Mouse (Mus musculus) left cerebral cortex, postnatal 4 days (tissue): ENCODE data around the gene Syn3. TPM values are rescaled to one million over a fixed set of nuclear protein-coding genes. Genes with fewer than 3 reads are reported as not detected.

Source experiments
- DNase-seq: peaks from one replicate; pipeline ENCODE4 v3.0.0-alpha.2; 2022
- intact Hi-C: fragments of 180-260 bp; cut with DNase I; formaldehyde crosslinking; loops from one replicate; pipeline ENCODE4 v1.15.1; 2025
- total RNA-seq, 2 experiments: library from RNA; stranded (reverse); gene quantifications; 2 replicates each; pipeline ENCODE4 v1.2.3; 2021

Syn3 gene
- total RNA-seq, 2 experiments from 2014 or later: 82.2 to 85.4 TPM

- peak; percentile 75 for DNase-seq
- intact Hi-C loops: loop anchor here (10.0 kb wide), 1 partner anchor 331 kb away; no protein-coding TSS in a partner anchor
Observed at GRCm38 (mm10) chr10:86296111-86296510, 202.6 kb downstream of the Syn3 start.

- intact Hi-C loops: loop anchor here (10.0 kb wide), 1 partner anchor 331 kb away; no protein-coding TSS in a partner anchor
- DNase-seq: no peak
Observed at GRCm38 (mm10) chr10:86295454-86296098, 203.1 kb downstream of the Syn3 start.

GRCm38 (mm10) chr10:86294599-86295365 is 203.9 kb downstream of the Syn3 start:
- no peak for DNase-seq
- intact Hi-C loops: loop anchor here (10.0 kb wide), 1 partner anchor 330 kb away; no protein-coding TSS in a partner anchor

GRCm38 (mm10) chr10:86293880-86294279 is 204.8 kb downstream of the Syn3 start:
- intact Hi-C loops: loop anchor here (10.0 kb wide), 1 partner anchor 329 kb away; no protein-coding TSS in a partner anchor

GRCm38 (mm10) chr10:86290109-86290771 is 208.5 kb downstream of the Syn3 start:
- no peak for DNase-seq
- intact Hi-C loops: loop anchor here (10.0 kb wide), 1 partner anchor 325 kb away; no protein-coding TSS in a partner anchor

More at GRCm38 (mm10) chr10:86293880-86294279, 204.8 kb downstream of the Syn3 start:
- DNase-seq: no peak

- DNase-seq: no peak
- intact Hi-C loops: no loop called here
Observed at GRCm38 (mm10) chr10:86286508-86286907, 212.2 kb downstream of the Syn3 start.

- no peak for DNase-seq
- intact Hi-C loops: no loop called here
Observed at GRCm38 (mm10) chr10:86281238-86281637, 217.5 kb downstream of the Syn3 start.

GRCm38 (mm10) chr10:86279579-86280168 is 219.0 kb downstream of the Syn3 start:
- DNase-seq: no peak
- intact Hi-C loops: no loop called here

- intact Hi-C loops: no loop called here
- no peak for DNase-seq
Observed at GRCm38 (mm10) chr10:86278481-86278880, 220.2 kb downstream of the Syn3 start.

- intact Hi-C loops: no loop called here
- no peak for DNase-seq
Observed at GRCm38 (mm10) chr10:86277327-86277726, 221.4 kb downstream of the Syn3 start.

GRCm38 (mm10) chr10:86275585-86275984 is 223.1 kb downstream of the Syn3 start:
- no peak for DNase-seq
- intact Hi-C loops: no loop called here

GRCm38 (mm10) chr10:86273410-86274191 is 225.1 kb downstream of the Syn3 start:
- no peak for DNase-seq
- intact Hi-C loops: no loop called here

- intact Hi-C loops: no loop called here
- no peak for DNase-seq
Observed at GRCm38 (mm10) chr10:86272826-86273225, 225.9 kb downstream of the Syn3 start.

- intact Hi-C loops: no loop called here
- no peak for DNase-seq
Observed at GRCm38 (mm10) chr10:86270254-86270653, 228.4 kb downstream of the Syn3 start.

GRCm38 (mm10) chr10:86264618-86265017 is 234.1 kb downstream of the Syn3 start:
- no peak for DNase-seq

GRCm38 (mm10) chr10:86261725-86262124 is 237.0 kb downstream of the Syn3 start:
- intact Hi-C loops: no loop called here
- no peak for DNase-seq

More at GRCm38 (mm10) chr10:86264618-86265017, 234.1 kb downstream of the Syn3 start:
- intact Hi-C loops: no loop called here

GRCm38 (mm10) chr10:86258992-86259391 is 239.7 kb downstream of the Syn3 start:
- no peak for DNase-seq
- intact Hi-C loops: no loop called here

- intact Hi-C loops: no loop called here
Observed at GRCm38 (mm10) chr10:86258046-86258445, 240.7 kb downstream of the Syn3 start.

GRCm38 (mm10) chr10:86257045-86257444 is 241.7 kb downstream of the Syn3 start:
- DNase-seq: no peak
- intact Hi-C loops: no loop called here

More at GRCm38 (mm10) chr10:86258046-86258445, 240.7 kb downstream of the Syn3 start:
- no peak for DNase-seq

- DNase-seq: peak; percentile 18
- intact Hi-C loops: no loop called here
Observed at GRCm38 (mm10) chr10:86256221-86256620, 242.5 kb downstream of the Syn3 start.
